Mouse (Mus musculus) liver, embryonic 14.5 days (tissue): ENCODE results near the gene Gm6205. TPM values are rescaled to one million over a fixed set of nuclear protein-coding genes. Genes with fewer than 3 reads are reported as not detected.
"Not testable (repeated sequence)": the region's sequence is repeated elsewhere in the genome, so short reads cannot be mapped to it uniquely, and the experiment has no call there.

ENCODE experiments used
- ATAC-seq: fragments of 200-750 bp; cut with Nextera tagmentation; 2 replicates; pipeline ENCODE4 v1.8.0; 2017; ENCODE audit warnings: moderate number of reproducible peaks, mild to moderate bottlenecking, moderate library complexity; ENCODE audit not compliant: insufficient read depth
- DNase-seq, 3 experiments: peaks; one replicate each; pipeline ENCODE4 v3.0.0-alpha.2; 2012 to 2013; ENCODE audit warnings: low read depth in 3 of 3, low spot score in 3 of 3
- H3K27ac ChIP-seq: fragments of 300-500 bp; sonication (generic); 2 replicates; pipeline ENCODE4 v1.5.1; 2014; ENCODE audit warnings: moderate library complexity, mild to moderate bottlenecking, control low read depth, inconsistent platforms
- H3K27me3 ChIP-seq: fragments of 300-500 bp; sonication (generic); 2 replicates; pipeline ENCODE4 v1.6.1; 2014; ENCODE audit warnings: mild to moderate bottlenecking, low read length, moderate library complexity; ENCODE audit not compliant: control insufficient read depth, insufficient read depth
- H3K36me3 ChIP-seq: fragments of 300-500 bp; sonication (generic); replicated peaks from 2 replicates; pipeline ENCODE4 v1.6.1; 2014; ENCODE audit warnings: low read depth; ENCODE audit not compliant: control insufficient read depth, insufficient read depth
- H3K4me1 ChIP-seq, 2 experiments: fragments of 200-500 bp in 1 of 2; fragments of 300-500 bp in 1 of 2; sonication (generic) in 1 of 2; replicated peaks; 2 replicates each; pipeline ENCODE4 v1.6.1; 2012 to 2014; ENCODE audit warnings: antibody characterized with exemption in 1 of 2, inconsistent platforms in 1 of 2, low read length in 1 of 2; ENCODE audit not compliant: control insufficient read depth in 2 of 2, insufficient read depth in 2 of 2
- H3K4me2 ChIP-seq: fragments of 300-500 bp; sonication (generic); 2 replicates; pipeline ENCODE4 v1.6.1; 2014; ENCODE audit warnings: low read depth, mild to moderate bottlenecking, control low read depth, moderate library complexity
- H3K4me3 ChIP-seq, 2 experiments: fragments of 200-500 bp in 1 of 2; fragments of 300-500 bp in 1 of 2; sonication (generic) in 1 of 2; 2 replicates each; pipeline ENCODE4 v1.5.1; 2012 to 2014; ENCODE audit warnings: low read depth in 2 of 2, low read length in 2 of 2, mild to moderate bottlenecking in 2 of 2, control low read depth in 1 of 2, inconsistent platforms in 1 of 2, moderate library complexity in 1 of 2; ENCODE audit not compliant: insufficient read depth in 1 of 2
- H3K9ac ChIP-seq: fragments of 300-500 bp; sonication (generic); replicated peaks from 2 replicates; pipeline ENCODE4 v1.6.1; 2014; ENCODE audit warnings: mild to moderate bottlenecking, control low read depth, moderate library complexity
- H3K9me3 ChIP-seq: fragments of 300-500 bp; sonication (generic); 2 replicates; pipeline ENCODE4 v1.6.1; 2016; ENCODE audit warnings: low read length, mixed read lengths; ENCODE audit not compliant: control insufficient read depth
- WGBS: fragments of 180-500 bp; shearing (Covaris S2); extraction: QIAGEN DNeasy Blood & Tissue Kit; methylation state at CpG from one replicate; pipeline ENCODE4 v1.1.7; 2014; ENCODE audit not compliant: insufficient replicate concordance; 5-methylcytosine and 5-hydroxymethylcytosine counted together
- polyA plus RNA-seq, 2 experiments: library from polyadenylated mRNA; depleted of rRNA in 1 of 2; stranded (reverse) in 1 of 2; unstranded in 1 of 2; fragments of >200 nt; fragmentation: Nextera tagmentation in 1 of 2; extraction: Ambion mirVana in 1 of 2; gene quantifications; 2 replicates each; pipeline versions ENCODE4 v1.2.1 to v1.2.3; 2012 to 2014

Gene Gm6205
- polyA plus RNA-seq (2012; rRNA removed) = not detected in 2 replicates
- polyA plus RNA-seq (2014; fragmentation: Nextera tagmentation; extraction: Ambion mirVana) = not detected in 2 replicates

DNA sequence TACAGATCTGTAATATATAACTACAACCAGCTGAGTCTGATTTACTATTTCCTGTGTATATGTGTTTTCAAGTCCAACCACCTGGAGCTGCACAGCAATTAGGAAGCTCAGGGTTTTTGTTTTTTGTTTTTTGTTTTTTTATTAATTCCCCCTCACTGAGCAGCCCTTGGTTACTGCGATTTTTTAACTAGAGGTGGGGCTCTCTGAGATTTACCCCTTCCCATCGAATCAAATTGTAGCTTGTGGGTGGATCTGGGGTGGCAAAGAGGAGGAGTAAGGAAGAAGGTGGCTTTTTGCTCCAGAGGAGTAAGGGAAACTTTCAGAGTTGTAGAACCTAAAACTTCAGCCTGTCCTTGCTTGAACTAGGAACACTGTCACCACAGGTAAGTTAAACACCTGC, at the start of gene Gm6205:
Gene Gm6205, plus strand, starts transcription at position 301 of the 400 bp plus-strand sequence.
- not testable (repeated sequence) for H3K4me1 ChIP-seq, H3K27me3 ChIP-seq, ATAC-seq, H3K27ac ChIP-seq, H3K4me2 ChIP-seq, DNase-seq, H3K36me3 ChIP-seq, H3K4me3 ChIP-seq, H3K9ac ChIP-seq, H3K9me3 ChIP-seq
- WGBS = no CpG with 5 or more reads among the region's 2 CpGs

DNA sequence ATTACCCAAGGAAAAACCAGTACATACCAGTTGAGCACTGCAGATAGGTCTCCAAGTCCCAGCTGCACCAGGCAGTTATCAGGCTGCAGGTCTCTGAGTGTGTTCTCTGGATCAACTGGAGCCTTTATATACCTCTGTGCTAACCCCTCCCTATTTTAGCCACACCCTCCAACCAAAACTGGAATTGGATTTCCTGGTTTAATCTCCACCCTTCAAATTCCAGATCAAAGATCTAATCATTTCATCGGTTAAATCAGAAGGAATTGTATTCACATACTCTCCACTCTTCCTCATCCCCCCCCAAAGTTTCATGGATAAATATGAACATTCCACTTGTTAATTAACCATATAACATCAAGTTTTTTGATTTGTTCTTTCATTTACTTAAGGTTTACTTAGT, 31.9 kb upstream of the Gm6205 start, which contains the start of gene Gm3147:
Gene Gm3147, minus strand, starts transcription at position 101 of the 400 bp plus-strand sequence.
- H3K4me2 ChIP-seq, H3K9me3 ChIP-seq, H3K9ac ChIP-seq, H3K4me3 ChIP-seq, DNase-seq, H3K27me3 ChIP-seq, H3K36me3 ChIP-seq, H3K27ac ChIP-seq, H3K4me1 ChIP-seq, ATAC-seq: not testable (repeated sequence)
- no CpG with 5 or more reads among the region's 1 CpGs for WGBS

DNA sequence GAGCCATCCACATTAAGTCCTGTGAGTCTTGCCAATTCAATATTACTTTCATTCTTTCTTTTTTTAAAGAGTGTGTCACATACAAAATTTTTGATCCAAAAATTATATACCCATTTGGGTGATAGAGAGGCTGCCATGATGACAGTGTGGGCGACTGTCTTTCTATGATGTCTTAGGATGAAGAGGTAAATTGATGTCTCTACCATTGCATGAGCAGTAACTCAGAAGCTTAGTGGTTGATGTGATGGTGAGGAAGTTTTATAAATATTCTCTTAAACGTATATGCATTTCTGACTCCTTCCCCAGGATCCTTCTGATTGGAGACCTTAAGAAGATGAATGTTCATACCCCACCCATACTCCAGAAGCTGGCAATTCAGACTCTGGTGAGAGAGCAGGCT, 24.5 kb upstream of the Gm6205 start, which contains the start of gene Gm6509:
Gene Gm6509, plus strand, starts transcription at position 301 of the 400 bp plus-strand sequence.
- not testable (repeated sequence) for H3K4me1 ChIP-seq, H3K9ac ChIP-seq, H3K4me2 ChIP-seq, H3K27ac ChIP-seq, H3K4me3 ChIP-seq, H3K27me3 ChIP-seq, H3K36me3 ChIP-seq, H3K9me3 ChIP-seq, ATAC-seq, DNase-seq
- no CpG with 5 or more reads among the region's 2 CpGs for WGBS

Other genes starting within 250 kb of the Gm6205 start
- gene Gm7682, start 202.6 kb upstream of the Gm6205 start, polyA plus RNA-seq (2012; rRNA removed) = not detected in 2 replicates
- not detected in 2 replicates for gene Gm7682, start 202.6 kb upstream of the Gm6205 start, polyA plus RNA-seq (2014; fragmentation: Nextera tagmentation; extraction: Ambion mirVana)
- not detected in 2 replicates for gene Gm3139, start 122.1 kb upstream of the Gm6205 start, polyA plus RNA-seq (2012; rRNA removed)
- gene Gm3139, start 122.1 kb upstream of the Gm6205 start, polyA plus RNA-seq (2014; fragmentation: Nextera tagmentation; extraction: Ambion mirVana) = not detected in 2 replicates
- gene Gm3147, start 32.0 kb upstream of the Gm6205 start, polyA plus RNA-seq (2012; rRNA removed) = not detected in 2 replicates
- gene Gm3147, start 32.0 kb upstream of the Gm6205 start, polyA plus RNA-seq (2014; fragmentation: Nextera tagmentation; extraction: Ambion mirVana) = not detected in 2 replicates
- not detected in 2 replicates for gene Gm6509, start 24.4 kb upstream of the Gm6205 start, polyA plus RNA-seq (2012; rRNA removed)
- gene Gm6509, start 24.4 kb upstream of the Gm6205 start, polyA plus RNA-seq (2014; fragmentation: Nextera tagmentation; extraction: Ambion mirVana) = not detected in 2 replicates
- not detected in 2 replicates for gene Gm3183, start 217.1 kb downstream of the Gm6205 start, polyA plus RNA-seq (2012; rRNA removed)
- not detected in 2 replicates for gene Gm3183, start 217.1 kb downstream of the Gm6205 start, polyA plus RNA-seq (2014; fragmentation: Nextera tagmentation; extraction: Ambion mirVana)